Mouse (Mus musculus): ENCODE data around the gene C2cd2. TPM values are rescaled to one million over a fixed set of nuclear protein-coding genes. Genes with fewer than 3 reads are reported as not detected.

The C2cd2 gene
- polyA plus RNA-seq (2015; fragmentation: Nextera tagmentation; extraction: Ambion mirVana), result 8.2 and 9.3 TPM in 2 replicates

DNA sequence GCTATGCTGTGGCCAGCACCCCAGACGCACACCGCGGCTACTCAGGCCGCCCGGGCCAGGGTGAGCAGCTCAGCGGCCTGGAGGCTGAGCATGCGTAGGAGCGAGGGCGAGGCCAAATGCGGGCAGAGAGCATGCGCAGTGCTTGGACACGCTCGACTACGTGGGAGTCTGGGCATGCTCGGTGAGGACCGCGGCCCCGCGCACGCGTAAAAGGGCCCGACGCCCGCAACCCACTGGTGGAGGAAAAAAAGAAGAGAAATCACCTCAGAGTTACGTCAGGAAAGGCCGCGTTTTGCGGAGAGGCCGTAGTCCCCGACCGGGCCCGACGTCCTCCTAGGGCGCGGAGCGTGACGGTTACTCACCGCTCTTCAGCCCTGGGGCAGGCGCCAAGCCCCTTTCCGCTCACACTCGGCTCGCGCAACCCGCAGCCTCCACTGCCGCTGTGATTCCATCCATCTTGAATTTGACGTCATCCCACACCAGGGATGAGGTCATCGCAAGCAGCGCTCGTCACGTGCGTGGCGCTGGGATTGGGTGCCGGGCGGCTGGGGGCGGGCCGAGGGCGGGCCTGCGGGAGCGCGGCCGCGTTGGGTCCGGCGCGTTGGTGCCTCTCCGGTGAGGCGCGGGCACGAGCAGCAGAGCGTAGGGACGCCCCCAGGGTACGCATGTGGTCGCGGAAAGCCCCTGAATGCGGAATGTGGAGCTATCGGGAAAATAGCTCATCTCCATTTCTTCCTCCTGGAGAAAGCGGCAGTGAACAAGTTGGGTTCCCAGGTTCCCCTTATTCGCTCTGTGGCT, at the start of gene C2cd2, which contains the start of gene Zbtb21:
TSS of gene C2cd2 (minus strand) at position 448 of the 798 bp plus-strand sequence.
TSS of gene Zbtb21 (minus strand) at position 472 of the 798 bp plus-strand sequence.

GRCm38 (mm10) chr16:97996616-97997382, 34.4 kb upstream of the C2cd2 start, which contains the start of gene B230307C23Rik:
Gene B230307C23Rik, plus strand, starts transcription at chr16:97997315.

GRCm38 (mm10) chr16:97851741-97852319, 110.6 kb downstream of the C2cd2 start, which contains the start of gene Prdm15:
Gene Prdm15, minus strand, starts transcription at chr16:97851850.

Other genes with a start within 250 kb of the C2cd2 start
- gene Ripk4, start 198.8 kb downstream of the C2cd2 start, polyA plus RNA-seq (2015; fragmentation: Nextera tagmentation; extraction: Ambion mirVana), result 0.10 and 0.13 TPM in 2 replicates
- 3.3 and 4.5 TPM in 2 replicates for gene Prdm15, start 110.7 kb downstream of the C2cd2 start, polyA plus RNA-seq (2015; fragmentation: Nextera tagmentation; extraction: Ambion mirVana)
- 2.6 and 3.2 TPM in 2 replicates for gene Zbtb21, start within 50 bp of the C2cd2 start, polyA plus RNA-seq (2015; fragmentation: Nextera tagmentation; extraction: Ambion mirVana)
- gene B230307C23Rik, start 34.7 kb upstream of the C2cd2 start, polyA plus RNA-seq (2015; fragmentation: Nextera tagmentation; extraction: Ambion mirVana), result 27.0 and 27.5 TPM in 2 replicates
- 8.7 and 9.5 TPM in 2 replicates for gene A630089N07Rik, start 119.9 kb upstream of the C2cd2 start, polyA plus RNA-seq (2015; fragmentation: Nextera tagmentation; extraction: Ambion mirVana)